Mouse (Mus musculus): ENCODE results near the gene E130309D02Rik.

GRCm38 (mm10) chr5:143335089-143335460, 19.9 kb upstream of the E130309D02Rik start:
- no peak for TF ChIP-seq CTCF (IDR thresholded peaks at IDR 0.05)
- TF ChIP-seq POLR2A (IDR thresholded peaks at IDR 0.05; ENCODE audit: insufficient read depth, low read depth, low read length) = no peak

Measured in heart, adult 2 months (tissue).